Mouse (Mus musculus) kidney, postnatal 14 days (tissue): ENCODE measurements around the gene H2-D1.

Source experiments
- DNase-seq: peaks from one replicate; pipeline ENCODE4 v3.0.0; 2022; ENCODE audit warnings: mixed read lengths

H2-D1 gene

GRCm38 (mm10) chr17:35240384-35241304 is 21.9 kb upstream of the H2-D1 start:
- no peak for DNase-seq

- DNase-seq = peak; percentile 97
These were observed 21.1 kb upstream of the H2-D1 start, which contains the start of gene Ddx39b for GRCm38 (mm10) chr17:35241305-35242014. TSS of gene Ddx39b (plus strand) at chr17:35241746.

GRCm38 (mm10) chr17:35242015-35242941 is 20.3 kb upstream of the H2-D1 start:
- DNase-seq = peak; percentile 88

- DNase-seq = peak; percentile 67
These were observed 19.4 kb upstream of the H2-D1 start for GRCm38 (mm10) chr17:35243086-35243485.

GRCm38 (mm10) chr17:35244999-35245398 is 17.5 kb upstream of the H2-D1 start:
- no peak for DNase-seq

- DNase-seq = no peak
These were observed 16.6 kb upstream of the H2-D1 start for GRCm38 (mm10) chr17:35245731-35246623.

- DNase-seq = no peak
These were observed 15.4 kb upstream of the H2-D1 start for GRCm38 (mm10) chr17:35247144-35247543.

GRCm38 (mm10) chr17:35248986-35249385 is 13.5 kb upstream of the H2-D1 start:
- no peak for DNase-seq

GRCm38 (mm10) chr17:35249451-35250197 is 12.9 kb upstream of the H2-D1 start:
- no peak for DNase-seq

- DNase-seq = no peak
These were observed 12.0 kb upstream of the H2-D1 start for GRCm38 (mm10) chr17:35250348-35251120.

GRCm38 (mm10) chr17:35251162-35251719 is 11.3 kb upstream of the H2-D1 start:
- no peak for DNase-seq

- DNase-seq = no peak
These were observed 10.5 kb upstream of the H2-D1 start for GRCm38 (mm10) chr17:35251981-35252380.

GRCm38 (mm10) chr17:35252619-35253292 is 9.8 kb upstream of the H2-D1 start:
- DNase-seq = no peak

- no peak for DNase-seq
These were observed 9.0 kb upstream of the H2-D1 start for GRCm38 (mm10) chr17:35253293-35254093.

- peak; percentile 70 for DNase-seq
These were observed 8.1 kb upstream of the H2-D1 start for GRCm38 (mm10) chr17:35254241-35255098.

- DNase-seq = no peak
These were observed 7.2 kb upstream of the H2-D1 start for GRCm38 (mm10) chr17:35255301-35255700.

GRCm38 (mm10) chr17:35255704-35256103 is 6.8 kb upstream of the H2-D1 start:
- DNase-seq = no peak
